ENCODE assay signal across 8 mouse cellular contexts in genomic region chr1:74506471-74506881, GRCm38 (mm10). TPM values are rescaled to one million over a fixed set of nuclear protein-coding genes. Genes with fewer than 3 reads are reported as not detected.
DNase-seq lines count a peak whose midpoint lies in the region; ATAC-seq and TF ChIP-seq lines count a peak whose summit lies in the region.

No protein-coding gene starts in this region.

- TF ChIP-seq CTCF in liver, adult 2 months (IDR thresholded peaks at IDR 0.05; ENCODE audit: low read depth, low read length) = no peak

- peak overlapping the region; percentile 75 for H3K4me2 ChIP-seq in kidney, embryonic 15.5 days
- peak overlapping the region; percentile 86 for H3K4me2 ChIP-seq in neural tube, embryonic 11.5 days (ENCODE audit: low read depth)

- H3K4me1 ChIP-seq in kidney, embryonic 15.5 days = peaks cover 32% of the 10 kb centered on the region
- peaks cover 6% of the 10 kb centered on the region; the same call in 1 of the 2 replicates for H3K4me1 ChIP-seq in liver, adult 2 months (ENCODE audit: control insufficient read depth, insufficient read depth, low read length)
- H3K4me1 ChIP-seq in neural tube, embryonic 11.5 days (ENCODE audit: control insufficient read depth, insufficient read depth, low read length) = peaks cover 8% of the 10 kb centered on the region

- H3K4me3 ChIP-seq in kidney, embryonic 15.5 days (replicated peaks) = peak overlapping the region; percentile 96
- H3K4me3 ChIP-seq in liver, adult 2 months (ENCODE audit: insufficient read depth, low read depth, low read length) = peak overlapping the region; percentile 82
- peak overlapping the region; percentile 86 for H3K4me3 ChIP-seq in neural tube, embryonic 11.5 days (ENCODE audit: low read depth, low read length)

- H3K27ac ChIP-seq in kidney, embryonic 15.5 days = peak overlapping the region; percentile 98
- peak overlapping the region; percentile 90 for H3K27ac ChIP-seq in liver, adult 2 months (replicated peaks; ENCODE audit: insufficient read depth, low read depth, low read length)
- H3K27ac ChIP-seq in neural tube, embryonic 11.5 days (ENCODE audit: low read depth, low read length) = peak overlapping the region; percentile 90

- DNase-seq in kidney, postnatal 14 days = no peak
- peak; percentile 47 for DNase-seq in MEL-GATA-1-ER (ENCODE audit: extremely low read depth, low read depth)
- DNase-seq in embryo, embryonic 11 days = peak; percentile 91
- DNase-seq in heart, postnatal 14 days = peak; percentile 55 to 67
- DNase-seq in liver, adult 2 months (ENCODE audit: extremely low read depth, low read depth, low spot score) = peak; percentile 26
- DNase-seq in neural tube, embryonic 11.5 days (ENCODE audit: low spot score) = peak; percentile 87
- no peak for DNase-seq in urinary bladder, adult 18-20 months (ENCODE audit: low spot score in 2 of 2)

- no peak for TF ChIP-seq POLR2A in liver, adult 2 months (IDR thresholded peaks at IDR 0.05; ENCODE audit: extremely low read depth, insufficient read depth, low read length)

- peaks cover 11% of the 10 kb centered on the region for H3K36me3 ChIP-seq in kidney, embryonic 15.5 days
- no peaks in the 10 kb centered on the region; the same call in 1 of the 2 replicates for H3K36me3 ChIP-seq in liver, adult 2 months (ENCODE audit: control insufficient read depth, insufficient read depth, low read length)
- H3K36me3 ChIP-seq in neural tube, embryonic 11.5 days (ENCODE audit: control insufficient read depth, insufficient read depth, low read length) = 0 out of 2 replicates have a peak, but pooled peaks cover 2% of the 10 kb centered on the region

- peak overlapping the region; percentile 93 for H3K9ac ChIP-seq in kidney, embryonic 15.5 days
- H3K9ac ChIP-seq in liver, adult 2 months (ENCODE audit: low read depth, low read length) = peak overlapping the region; percentile 75
- H3K9ac ChIP-seq in neural tube, embryonic 11.5 days (ENCODE audit: low read length) = peak overlapping the region; percentile 88

- intact Hi-C loops in heart, postnatal 14 days (cut with DNase I) = loop anchor here (2.0 kb wide), 1 partner anchor 82 kb away; the partner anchor contains the start of genes Bcs1l and Zfp142

- no peaks in the 10 kb centered on the region for H3K9me3 ChIP-seq in kidney, embryonic 15.5 days (replicated peaks)
- no peaks in the 10 kb centered on the region for H3K9me3 ChIP-seq in neural tube, embryonic 11.5 days (ENCODE audit: control insufficient read depth, low read length)

- under 1% methylated on average over 34 of the region's 34 CpGs for WGBS in kidney, embryonic 15.5 days
- WGBS in liver, adult 2 months = under 1% methylated on average over 32 of the region's 34 CpGs
- under 1% methylated on average over 33 of the region's 34 CpGs for whole genome bisulfite sequencing in neural tube, embryonic 11.5 days

- H3K79me2 ChIP-seq in liver, adult 2 months (ENCODE audit: control insufficient read depth, insufficient read depth, low read length) = peaks cover 14% of the 10 kb centered on the region; the same call in 1 of the 2 replicates

- ATAC-seq in kidney, embryonic 15.5 days (replicated peaks; ENCODE audit: low FRiP score) = no peak; the same call in none of the 2 replicates
- ATAC-seq in neural tube, embryonic 11.5 days (ENCODE audit: insufficient read depth, low FRiP score, low TSS enrichment) = peak; percentile 59; the same call in 1 of the 2 replicates

- H3K27me3 ChIP-seq in kidney, embryonic 15.5 days = no peaks in the 10 kb centered on the region
- H3K27me3 ChIP-seq in liver, adult 2 months (ENCODE audit: control insufficient read depth, insufficient read depth, low read length) = no peaks in the 10 kb centered on the region
- H3K27me3 ChIP-seq in neural tube, embryonic 11.5 days (ENCODE audit: control insufficient read depth, insufficient read depth, low read length) = no peaks in the 10 kb centered on the region

RNA-seq across cellular contexts. Expression of gene Cnot9, which starts 0.6 kb away (rescaled TPM):
- polyA plus RNA-seq in kidney, embryonic 15.5 days (2015; fragmentation: Nextera tagmentation; extraction: Ambion mirVana) = 71.9 and 72.3 TPM in 2 replicates
- total RNA-seq in heart, postnatal 14 days (2021) = 10 to 100 TPM; 16.0 to 17.2 TPM
- 8.5 and 10.5 TPM in 2 replicates for total RNA-seq in liver, adult 2 months (2014; rRNA removed)
- polyA plus RNA-seq in liver, adult 2 months (2012; rRNA removed) = 9.6 and 10.7 TPM in 2 replicates
- polyA plus RNA-seq in neural tube, embryonic 11.5 days (2014; fragmentation: Nextera tagmentation; extraction: Ambion mirVana) = 90.2 and 90.5 TPM in 2 replicates

RNA-seq across cellular contexts. Expression of gene Plcd4, which starts 36.2 kb away (rescaled TPM):
- 0.53 and 1.3 TPM in 2 replicates for polyA plus RNA-seq in kidney, embryonic 15.5 days (2015; fragmentation: Nextera tagmentation; extraction: Ambion mirVana)
- not detected for total RNA-seq in heart, postnatal 14 days (2021)
- not detected in 2 replicates for total RNA-seq in liver, adult 2 months (2014; rRNA removed)
- not detected in 2 replicates for polyA plus RNA-seq in liver, adult 2 months (2012; rRNA removed)
- 0.72 and 1.3 TPM in 2 replicates for polyA plus RNA-seq in neural tube, embryonic 11.5 days (2014; fragmentation: Nextera tagmentation; extraction: Ambion mirVana)

RNA-seq across cellular contexts. Expression of gene Usp37, which starts 37.6 kb away (rescaled TPM):
- polyA plus RNA-seq in kidney, embryonic 15.5 days (2015; fragmentation: Nextera tagmentation; extraction: Ambion mirVana) = 33.2 and 34.3 TPM in 2 replicates
- total RNA-seq in heart, postnatal 14 days (2021) = 10 to 100 TPM; 10.8 to 12.4 TPM
- total RNA-seq in liver, adult 2 months (2014; rRNA removed) = 5.3 and 8.8 TPM in 2 replicates
- polyA plus RNA-seq in liver, adult 2 months (2012; rRNA removed) = 1.0 and 1.4 TPM in 2 replicates
- 40.4 and 42.6 TPM in 2 replicates for polyA plus RNA-seq in neural tube, embryonic 11.5 days (2014; fragmentation: Nextera tagmentation; extraction: Ambion mirVana)

Comparison
In these comparisons a context has a peak if more than half of its experiments do, and no peak if none do; other contexts are left out.
1. DNase-seq: peak in MEL-GATA-1-ER (single experiment), embryo, embryonic 11 days (single experiment), heart, postnatal 14 days (2 of 2), liver, adult 2 months (single experiment) and neural tube, embryonic 11.5 days (single experiment); none in kidney, postnatal 14 days (single experiment) and urinary bladder, adult 18-20 months (0 of 2).
2. RNA of gene Usp37, which starts 37.6 kb away (polyA plus RNA-seq): 40.4 to 42.6 TPM in neural tube, embryonic 11.5 days and 33.2 to 34.3 TPM in kidney, embryonic 15.5 days; 1.0 to 1.4 TPM in liver, adult 2 months; every median in the first group is over 10 times any median in the second.
3. Peak in every context shown above with its lines, with median percentiles within 50 percentile points of each other: H3K27ac ChIP-seq, H3K4me3 ChIP-seq and H3K9ac ChIP-seq.